Mouse (Mus musculus) neural tube, embryonic 14.5 days (tissue): ENCODE data around the gene Xlr5c. TPM values are rescaled to one million over a fixed set of nuclear protein-coding genes. Genes with fewer than 3 reads are reported as not detected.
"Not testable (repeated sequence)": the region's sequence is repeated elsewhere in the genome, so short reads cannot be mapped to it uniquely, and the experiment has no call there.

Experiments used
- ATAC-seq: fragments of 200-750 bp; cut with Nextera tagmentation; 2 replicates; pipeline ENCODE4 v1.8.0; 2017; ENCODE audit warnings: low read depth, mild to moderate bottlenecking, moderate TSS enrichment, moderate library complexity
- H3K27ac ChIP-seq: fragments of 300-500 bp; sonication (generic); 2 replicates; pipeline ENCODE4 v1.5.1; 2014; ENCODE audit warnings: low read depth, mild to moderate bottlenecking, control low read depth, low read length, moderate library complexity, mixed read lengths
- H3K27me3 ChIP-seq: fragments of 300-500 bp; sonication (generic); 2 replicates; pipeline ENCODE4 v1.6.1; 2014; ENCODE audit warnings: low read length; ENCODE audit not compliant: control insufficient read depth, insufficient read depth
- H3K36me3 ChIP-seq: fragments of 300-500 bp; sonication (generic); 2 replicates; pipeline ENCODE4 v1.6.1; 2014; ENCODE audit warnings: low read length, mixed read lengths; ENCODE audit not compliant: control insufficient read depth, insufficient read depth
- H3K4me1 ChIP-seq: fragments of 300-500 bp; sonication (generic); 2 replicates; pipeline ENCODE4 v1.6.1; 2014; ENCODE audit warnings: low read length; ENCODE audit not compliant: control insufficient read depth, insufficient read depth
- H3K4me2 ChIP-seq: fragments of 300-500 bp; sonication (generic); 2 replicates; pipeline ENCODE4 v1.6.1; 2014; ENCODE audit warnings: mild to moderate bottlenecking, low read depth, low read length, control low read depth
- H3K4me3 ChIP-seq: fragments of 300-500 bp; sonication (generic); 2 replicates; pipeline ENCODE4 v1.5.1; 2014; ENCODE audit warnings: low read depth, low read length, control low read depth, mixed read lengths
- H3K9ac ChIP-seq: fragments of 300-500 bp; sonication (generic); replicated peaks from 2 replicates; pipeline ENCODE4 v1.6.1; 2014; ENCODE audit warnings: low read depth, mild to moderate bottlenecking, control low read depth, low read length, mixed read lengths
- H3K9me3 ChIP-seq: fragments of 300-500 bp; sonication (generic); 2 replicates; pipeline ENCODE4 v1.6.1; 2016; ENCODE audit warnings: low read length; ENCODE audit not compliant: control insufficient read depth
- WGBS: fragments of 180-500 bp; shearing (Covaris S2); extraction: QIAGEN DNeasy Blood & Tissue Kit; methylation state at CpG from one replicate; pipeline ENCODE4 v1.1.7; 2014; 5-methylcytosine and 5-hydroxymethylcytosine counted together
- polyA plus RNA-seq: library from polyadenylated mRNA; unstranded; fragments of >200 nt; fragmentation: Nextera tagmentation; extraction: Ambion mirVana; gene quantifications from 2 replicates; pipeline ENCODE4 v1.2.1, GENCODE M21; 2014

The Xlr5c gene
- polyA plus RNA-seq, 1 experiment from 2014 or later, result not detected

GRCm38 (mm10) chrX:73295745-73296144, 3.0 kb upstream of the Xlr5c start:
- H3K9ac ChIP-seq, H3K27ac ChIP-seq, H3K27me3 ChIP-seq, H3K4me3 ChIP-seq, H3K4me1 ChIP-seq, H3K4me2 ChIP-seq, ATAC-seq, H3K36me3 ChIP-seq, H3K9me3 ChIP-seq: not testable (repeated sequence)
- 90% methylated on average over 6 of the region's 10 CpGs for WGBS

- H3K27me3 ChIP-seq, H3K27ac ChIP-seq, H3K9me3 ChIP-seq, H3K36me3 ChIP-seq, H3K4me1 ChIP-seq, ATAC-seq, H3K4me3 ChIP-seq, H3K4me2 ChIP-seq, H3K9ac ChIP-seq: not testable (repeated sequence)
- 92% methylated on average over 13 of the region's 14 CpGs for WGBS
These were observed 27.5 kb downstream of the Xlr5c start, which contains the start of gene Xlr3c for GRCm38 (mm10) chrX:73265270-73265669. Xlr3c (minus strand) TSS chrX:73265390.

- H3K36me3 ChIP-seq, H3K27me3 ChIP-seq, H3K9me3 ChIP-seq, H3K27ac ChIP-seq, H3K4me3 ChIP-seq, ATAC-seq, H3K4me2 ChIP-seq, H3K9ac ChIP-seq, H3K4me1 ChIP-seq: not testable (repeated sequence)
- 84% methylated on average over 1 of the region's 2 CpGs for WGBS
These were observed 30.3 kb downstream of the Xlr5c start for GRCm38 (mm10) chrX:73262428-73262827.

GRCm38 (mm10) chrX:73242821-73243325, 49.9 kb downstream of the Xlr5c start, which contains the start of gene Xlr4c:
Xlr4c (minus strand) TSS chrX:73243130.
- ATAC-seq, H3K27me3 ChIP-seq, H3K4me2 ChIP-seq, H3K4me1 ChIP-seq, H3K36me3 ChIP-seq, H3K9ac ChIP-seq, H3K27ac ChIP-seq, H3K4me3 ChIP-seq, H3K9me3 ChIP-seq: not testable (repeated sequence)
- WGBS, result 86% methylated on average over 11 of the region's 14 CpGs

Other genes starting within 250 kb of the Xlr5c start
- gene Pnma3, start 228.2 kb downstream of the Xlr5c start, polyA plus RNA-seq, result 2.2 and 4.6 TPM in 2 replicates
- 0.33 TPM in 1 of 2 replicates, not detected in the other for gene Xlr4a, start 210.5 kb downstream of the Xlr5c start, polyA plus RNA-seq
- 2.7 and 6.0 TPM in 2 replicates for gene Xlr3a, start 195.9 kb downstream of the Xlr5c start, polyA plus RNA-seq
- gene Gm14685, start 175.9 kb downstream of the Xlr5c start, polyA plus RNA-seq, result 0.70 TPM in 1 of 2 replicates, not detected in the other
- not detected in 2 replicates for gene Xlr5b, start 144.2 kb downstream of the Xlr5c start, polyA plus RNA-seq
- gene DXBay18, start 143.5 kb downstream of the Xlr5c start, polyA plus RNA-seq, result 0.52 TPM in 1 of 2 replicates, not detected in the other
- gene Spin2d, start 116.0 kb downstream of the Xlr5c start, polyA plus RNA-seq, result not detected in 2 replicates
- 13.9 and 14.5 TPM in 2 replicates for gene Xlr3b, start 100.8 kb downstream of the Xlr5c start, polyA plus RNA-seq
- 0.55 TPM in 1 of 2 replicates, not detected in the other for gene Xlr4b, start 78.6 kb downstream of the Xlr5c start, polyA plus RNA-seq
- 32.0 and 34.1 TPM in 2 replicates for gene F8a, start 64.7 kb downstream of the Xlr5c start, polyA plus RNA-seq
- not detected in 2 replicates for gene Xlr4c, start 49.8 kb downstream of the Xlr5c start, polyA plus RNA-seq
- gene Xlr3c, start 27.6 kb downstream of the Xlr5c start, polyA plus RNA-seq, result 0.73 TPM in 1 of 2 replicates, not detected in the other
- gene Xlr5a, start within 50 bp of the Xlr5c start, polyA plus RNA-seq, result not detected in 2 replicates
- not detected in 2 replicates for gene Gm45015, start 43.9 kb upstream of the Xlr5c start, polyA plus RNA-seq
- gene Zfp275, start 49.6 kb upstream of the Xlr5c start, polyA plus RNA-seq, result 12.9 and 15.3 TPM in 2 replicates
- not detected in 2 replicates for gene Gm18336, start 105.8 kb upstream of the Xlr5c start, polyA plus RNA-seq
- 0.94 and 1.3 TPM in 2 replicates for gene Zfp92, start 118.1 kb upstream of the Xlr5c start, polyA plus RNA-seq
- gene Trex2, start 142.4 kb upstream of the Xlr5c start, polyA plus RNA-seq, result not detected in 2 replicates
- gene Haus7, start 166.1 kb upstream of the Xlr5c start, polyA plus RNA-seq, result 62.0 and 72.1 TPM in 2 replicates
- 8.3 and 36.2 TPM in 2 replicates for gene Bgn, start 190.6 kb upstream of the Xlr5c start, polyA plus RNA-seq
- 5.9 and 9.2 TPM in 2 replicates for gene Atp2b3, start 210.1 kb upstream of the Xlr5c start, polyA plus RNA-seq